Mouse (Mus musculus) embryonic facial prominence, embryonic 14.5 days (tissue): ENCODE measurements around the gene Rnf130. TPM values are rescaled to one million over a fixed set of nuclear protein-coding genes. Genes with fewer than 3 reads are reported as not detected.

Experiments used
- ATAC-seq: fragments of 200-750 bp; cut with Nextera tagmentation; 2 replicates; pipeline ENCODE4 v1.8.0; 2017; ENCODE audit warnings: low read depth, moderate number of reproducible peaks, moderate TSS enrichment
- DNase-seq: peaks from one replicate; pipeline ENCODE4 v3.0.0-alpha.2; 2015; ENCODE audit warnings: low spot score
- H3K27ac ChIP-seq: fragments of 300-500 bp; sonication (generic); replicated peaks from 2 replicates; pipeline ENCODE4 v1.5.1; 2014; ENCODE audit warnings: low read depth, mild to moderate bottlenecking, low read length, moderate library complexity
- H3K27me3 ChIP-seq: fragments of 300-500 bp; sonication (generic); replicated peaks from 2 replicates; pipeline ENCODE4 v1.6.1; 2014; ENCODE audit warnings: low read length; ENCODE audit not compliant: control insufficient read depth, insufficient read depth
- H3K36me3 ChIP-seq: fragments of 300-500 bp; sonication (generic); 2 replicates; pipeline ENCODE4 v1.6.1; 2014; ENCODE audit warnings: low read length, mixed read lengths; ENCODE audit not compliant: control insufficient read depth, insufficient read depth
- H3K4me1 ChIP-seq: fragments of 300-500 bp; sonication (generic); 2 replicates; pipeline ENCODE4 v1.6.1; 2014; ENCODE audit warnings: antibody characterized with exemption, low read length; ENCODE audit not compliant: control insufficient read depth, insufficient read depth
- H3K4me2 ChIP-seq: fragments of 300-500 bp; sonication (generic); 2 replicates; pipeline ENCODE4 v1.6.1; 2014; ENCODE audit warnings: low read depth, mild to moderate bottlenecking, low read length, moderate library complexity, mixed read lengths
- H3K4me3 ChIP-seq: fragments of 300-500 bp; sonication (generic); 2 replicates; pipeline ENCODE4 v1.5.1; 2014; ENCODE audit warnings: low read depth, mild to moderate bottlenecking, low read length
- H3K9ac ChIP-seq: fragments of 300-500 bp; sonication (generic); 2 replicates; pipeline ENCODE4 v1.6.1; 2014; ENCODE audit warnings: low read depth, mild to moderate bottlenecking, low read length, moderate library complexity, mixed read lengths
- H3K9me3 ChIP-seq: fragments of 300-500 bp; sonication (generic); 2 replicates; pipeline ENCODE4 v1.6.1; 2016; ENCODE audit warnings: low read length; ENCODE audit not compliant: control insufficient read depth
- WGBS: fragments of 180-500 bp; shearing (Covaris S2); extraction: QIAGEN DNeasy Blood & Tissue Kit; methylation state at CpG from one replicate; pipeline ENCODE4 v1.1.7; 2014; 5-methylcytosine and 5-hydroxymethylcytosine counted together
- polyA plus RNA-seq: library from polyadenylated mRNA; unstranded; fragments of >200 nt; fragmentation: Nextera tagmentation; extraction: Ambion mirVana; gene quantifications from 2 replicates; pipeline ENCODE4 v1.2.1, GENCODE M21; 2014

Rnf130 gene
- polyA plus RNA-seq, 1 experiment from 2014 or later = 75.5 TPM

DNA sequence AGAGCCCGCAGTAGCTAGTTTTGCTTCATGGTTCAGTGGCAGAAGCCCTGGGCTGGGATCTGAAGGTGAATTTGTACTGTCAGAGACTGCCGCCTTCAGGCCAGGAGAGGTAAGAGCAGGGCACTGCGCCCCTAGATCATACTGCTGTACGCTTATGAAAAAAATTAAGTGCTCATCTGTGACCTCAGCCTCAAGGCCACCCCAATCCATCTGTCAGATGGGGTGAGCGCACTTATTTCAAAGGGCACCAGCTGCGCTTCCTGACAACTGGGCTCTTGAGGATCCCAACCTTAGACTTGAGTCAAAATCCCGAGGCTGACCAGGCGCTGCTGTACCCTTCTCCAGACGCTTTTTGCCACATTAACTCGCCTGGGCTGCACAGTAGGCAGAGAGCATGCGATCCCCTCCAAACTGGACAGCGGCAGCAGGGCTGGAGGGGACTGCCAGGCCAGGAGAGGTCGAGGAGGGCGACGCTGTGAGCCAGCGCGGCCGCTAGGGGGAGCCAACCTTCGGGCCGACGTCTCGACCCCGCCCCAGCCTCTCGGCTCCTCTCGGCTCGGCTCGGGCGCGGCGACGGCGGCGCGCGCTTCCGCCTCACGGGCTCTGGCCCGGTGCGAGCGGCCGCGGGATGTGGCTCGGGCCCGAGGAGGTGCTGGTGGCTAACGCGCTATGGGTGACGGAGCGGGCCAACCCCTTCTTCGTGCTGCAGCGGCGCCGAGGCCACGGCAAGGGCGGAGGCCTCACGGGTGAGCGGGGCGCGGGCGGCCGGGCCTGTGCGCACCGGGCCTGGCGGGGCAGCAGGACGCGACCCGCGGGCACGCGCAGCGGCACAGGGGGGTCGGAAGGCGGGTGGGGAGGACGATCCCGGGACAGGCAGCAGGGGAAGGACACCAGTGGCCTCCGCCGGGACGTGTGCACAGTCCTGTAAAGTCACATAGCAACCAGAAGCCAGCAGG, 105.9 kb downstream of the Rnf130 start, which contains the start of gene Tbc1d9b:
TSS of gene Tbc1d9b (plus strand) at position 586 of the 956 bp plus-strand sequence.
- WGBS = under 1% methylated on average over 34 of the region's 77 CpGs
- H3K4me1 ChIP-seq = 0 out of 2 replicates have a peak, but pooled peaks cover 8% of the 10 kb centered on the region
- no peaks in the 10 kb centered on the region for H3K9me3 ChIP-seq
- ATAC-seq = peak; percentile 96
- DNase-seq = peak; percentile 92
- peak within 1 kb of the TSS; percentile 82 for H3K27ac ChIP-seq
- peaks cover 9% of the 10 kb centered on the region for H3K36me3 ChIP-seq
- peak within 1 kb of the TSS; percentile 96 for H3K4me3 ChIP-seq
- peak within 1 kb of the TSS; percentile 100 for H3K9ac ChIP-seq
- peak within 1 kb of the TSS; percentile 77 for H3K4me2 ChIP-seq
- no peaks in the 10 kb centered on the region for H3K27me3 ChIP-seq

DNA sequence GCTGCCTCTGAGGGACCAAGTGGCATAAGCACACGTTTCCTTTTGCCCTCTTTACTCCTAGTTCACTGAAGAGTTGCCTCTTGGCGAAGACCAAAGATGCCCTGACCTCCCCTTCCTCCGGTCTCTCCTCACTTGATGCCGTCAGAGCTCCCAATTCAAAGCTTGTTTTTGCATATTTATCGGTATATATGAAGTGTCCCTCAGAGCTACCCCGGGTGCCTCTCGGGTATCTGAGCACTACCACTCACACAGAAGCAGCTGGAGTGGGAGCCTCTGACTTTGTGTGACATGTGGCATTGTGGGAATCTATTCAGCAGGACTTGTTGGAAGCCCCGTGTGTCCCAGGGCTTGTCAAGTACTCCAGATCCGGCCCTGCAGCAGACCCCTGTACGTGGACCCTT, 106.7 kb downstream of the Rnf130 start:
- Histone ChIP-seq H3K27me3 (no peaks in the 10 kb centered on the region), H3K4me1 (0 out of 2 replicates have a peak, but pooled peaks cover 8% of the 10 kb centered on the region), H3K4me2 (peak overlapping the region; percentile 77), H3K36me3 (peaks cover 16% of the 10 kb centered on the region), H3K9ac (peak overlapping the region; percentile 100), H3K9me3 (no peaks in the 10 kb centered on the region), H3K4me3 (peak overlapping the region; percentile 96), H3K27ac (peak overlapping the region; percentile 82)
- WGBS = 10% methylated on average over 10 of the region's 10 CpGs
- ATAC-seq (no peak), DNase-seq (peak; percentile 29)

DNA sequence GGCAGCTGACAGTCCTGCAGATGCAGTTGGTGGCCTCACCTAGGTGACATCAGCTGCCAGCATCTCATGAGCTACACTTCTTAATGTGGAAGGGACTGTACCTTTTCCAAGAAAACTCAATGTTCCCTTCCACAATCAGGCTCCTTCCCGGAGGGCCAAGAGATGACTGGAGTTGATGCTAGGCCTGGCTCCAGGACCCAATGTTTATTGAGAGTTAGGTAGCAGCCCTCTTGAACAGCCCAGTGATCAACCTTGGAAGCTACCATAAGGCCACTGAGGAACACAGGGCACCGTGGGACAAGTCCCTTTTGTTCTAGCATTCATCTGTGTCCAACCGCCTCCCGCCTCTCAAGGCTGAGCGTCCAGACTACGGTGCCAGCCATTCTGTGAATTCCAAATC, 107.1 kb downstream of the Rnf130 start:
- Histone ChIP-seq H3K4me3 (peak overlapping the region; percentile 96), H3K9ac (peak overlapping the region; percentile 100), H3K27me3 (no peaks in the 10 kb centered on the region), H3K27ac (no peak overlapping the region), H3K9me3 (no peaks in the 10 kb centered on the region), H3K4me2 (peak overlapping the region; percentile 77), H3K36me3 (peaks cover 21% of the 10 kb centered on the region), H3K4me1 (0 out of 2 replicates have a peak, but pooled peaks cover 8% of the 10 kb centered on the region)
- ATAC-seq (no peak), DNase-seq (no peak)
- WGBS = 89% methylated on average over 6 of the region's 6 CpGs

DNA sequence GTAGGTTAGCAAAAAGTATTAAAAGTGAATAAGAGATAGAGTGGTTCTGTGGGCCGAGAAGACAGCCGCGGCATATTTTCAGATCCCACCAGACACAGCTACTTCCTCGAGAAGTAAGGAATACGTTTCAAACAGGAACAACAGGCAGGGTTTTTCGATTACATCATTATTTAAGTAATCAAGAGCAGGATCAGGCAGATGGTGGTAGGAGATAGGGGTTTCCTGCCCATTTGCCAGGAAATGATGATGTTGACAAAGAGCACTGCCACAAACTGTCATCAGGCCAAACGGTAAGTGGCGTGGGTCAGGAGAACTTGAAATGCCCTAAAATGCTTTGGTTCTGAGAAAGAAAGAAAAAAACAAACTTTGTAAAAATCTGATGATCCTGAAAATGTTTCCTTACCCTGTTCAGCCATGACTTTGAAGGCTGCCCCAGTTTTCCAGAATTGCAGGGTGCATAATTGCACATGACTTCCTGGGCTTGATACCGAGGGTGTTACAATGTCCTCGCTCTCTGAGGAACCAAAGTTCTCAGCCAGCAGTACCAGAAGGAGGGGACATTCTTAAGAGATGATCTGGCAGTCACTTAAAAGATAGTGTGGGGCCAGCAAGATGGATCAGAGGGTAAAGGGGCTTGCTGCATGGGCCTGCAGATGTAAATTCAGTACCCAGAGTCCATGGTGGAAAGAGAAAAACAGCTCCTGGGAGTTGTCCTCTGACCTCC, 109.2 kb downstream of the Rnf130 start:
- H3K27me3 ChIP-seq = no peaks in the 10 kb centered on the region
- no peak overlapping the region for H3K4me2 ChIP-seq
- H3K4me1 ChIP-seq = 0 out of 2 replicates have a peak, but pooled peaks cover 8% of the 10 kb centered on the region
- ATAC-seq (no peak), DNase-seq (no peak)
- H3K9ac ChIP-seq = 0 out of 2 replicates have a peak overlapping the region, but pooled peaks have one; percentile 19
- no peak overlapping the region for H3K4me3 ChIP-seq
- 68% methylated on average over 10 of the region's 10 CpGs for WGBS
- no peak overlapping the region for H3K27ac ChIP-seq
- peaks cover 40% of the 10 kb centered on the region for H3K36me3 ChIP-seq
- H3K9me3 ChIP-seq = no peaks in the 10 kb centered on the region

DNA sequence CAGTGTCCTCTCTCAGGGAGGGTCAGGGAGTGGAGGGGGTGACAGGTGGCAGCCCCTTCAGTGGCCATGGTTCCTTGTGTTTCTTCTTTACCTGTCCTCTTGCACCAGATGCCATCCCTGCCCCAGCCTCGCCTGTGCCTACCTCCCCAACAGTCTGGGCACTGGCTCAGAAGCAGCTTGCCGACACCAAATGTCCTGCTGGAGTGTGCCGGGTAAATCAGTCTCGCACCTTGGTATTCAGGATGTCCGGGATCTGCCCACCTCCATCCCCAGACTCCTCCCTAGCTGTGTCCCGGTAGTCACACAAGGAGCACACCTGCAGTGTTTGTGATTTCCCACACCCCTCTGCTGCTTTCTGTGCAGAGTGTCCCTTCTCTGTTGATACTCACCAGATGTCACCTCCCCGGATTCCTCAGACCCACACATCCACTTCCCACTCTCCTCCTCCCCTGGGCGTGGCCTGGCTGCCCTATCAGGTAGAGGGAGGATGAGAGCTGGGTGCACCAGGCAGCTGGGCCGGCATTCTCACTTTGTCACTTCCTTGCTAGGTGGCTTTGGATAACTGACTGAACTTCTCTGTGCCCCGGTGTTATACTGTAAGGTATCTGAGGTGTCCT, 113.2 kb downstream of the Rnf130 start:
- Histone ChIP-seq H3K27ac (no peak overlapping the region), H3K36me3 (peaks cover 80% of the 10 kb centered on the region), H3K4me3 (no peak overlapping the region), H3K9ac (no peak overlapping the region), H3K4me2 (no peak overlapping the region), H3K9me3 (no peaks in the 10 kb centered on the region), H3K27me3 (no peaks in the 10 kb centered on the region), H3K4me1 (no peaks in the 10 kb centered on the region)
- WGBS = 69% methylated on average over 10 of the region's 10 CpGs
- no peak; the same call in 1 of the 2 replicates for ATAC-seq
- DNase-seq = no peak

DNA sequence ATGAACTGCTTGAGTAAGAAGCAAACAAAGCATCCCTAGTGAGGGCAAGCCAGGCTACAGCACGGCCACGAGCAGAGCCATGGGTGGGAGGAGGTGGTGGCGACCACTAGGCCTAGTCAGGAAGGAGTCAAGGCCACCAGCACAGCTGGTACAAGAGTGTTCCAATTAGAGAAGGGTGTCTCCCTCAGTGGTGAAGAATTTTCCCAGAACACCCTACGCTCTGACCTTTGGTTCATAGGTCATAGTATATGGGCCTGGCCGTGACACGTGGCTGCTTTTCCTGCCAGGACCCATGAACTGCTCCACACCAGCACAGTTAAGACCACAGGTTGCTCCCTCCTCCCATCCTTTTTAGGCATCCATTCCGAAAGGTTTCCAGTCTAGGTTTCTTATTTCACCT, 114.4 kb downstream of the Rnf130 start:
- Histone ChIP-seq H3K4me1 (no peaks in the 10 kb centered on the region), H3K9ac (no peak overlapping the region), H3K27me3 (no peaks in the 10 kb centered on the region), H3K27ac (no peak overlapping the region), H3K9me3 (no peaks in the 10 kb centered on the region), H3K4me3 (no peak overlapping the region), H3K4me2 (no peak overlapping the region), H3K36me3 (peaks cover 89% of the 10 kb centered on the region)
- ATAC-seq (no peak), DNase-seq (no peak)
- 71% methylated on average over 7 of the region's 7 CpGs for WGBS

DNA sequence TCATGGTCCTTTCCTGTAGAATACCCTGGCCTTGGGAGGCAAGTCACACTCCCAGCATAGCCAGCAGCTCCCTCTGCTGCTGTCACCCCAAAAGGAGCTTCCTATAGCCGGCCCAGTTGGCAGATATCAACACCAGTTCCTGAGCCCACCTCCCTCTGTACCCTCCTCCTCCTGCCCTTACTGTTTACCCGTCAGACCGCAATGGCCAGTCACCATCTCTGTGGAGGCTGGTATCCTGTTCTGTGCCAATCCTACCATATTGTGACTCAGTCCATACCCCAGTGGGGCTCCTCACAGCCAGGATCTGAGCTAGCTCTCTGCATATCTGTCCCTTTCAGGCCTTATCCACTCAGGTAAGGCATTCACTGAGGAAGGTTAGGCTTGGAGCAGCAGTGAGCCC, 120.4 kb downstream of the Rnf130 start:
- no peaks in the 10 kb centered on the region for H3K9me3 ChIP-seq
- H3K4me3 ChIP-seq = no peak overlapping the region
- H3K27me3 ChIP-seq = no peaks in the 10 kb centered on the region
- H3K4me1 ChIP-seq = no peaks in the 10 kb centered on the region
- peaks cover 91% of the 10 kb centered on the region for H3K36me3 ChIP-seq
- DNase-seq (no peak), ATAC-seq (no peak)
- H3K4me2 ChIP-seq = no peak overlapping the region
- 89% methylated on average over 3 of the region's 3 CpGs for WGBS
- H3K27ac ChIP-seq = no peak overlapping the region
- H3K9ac ChIP-seq = no peak overlapping the region

DNA sequence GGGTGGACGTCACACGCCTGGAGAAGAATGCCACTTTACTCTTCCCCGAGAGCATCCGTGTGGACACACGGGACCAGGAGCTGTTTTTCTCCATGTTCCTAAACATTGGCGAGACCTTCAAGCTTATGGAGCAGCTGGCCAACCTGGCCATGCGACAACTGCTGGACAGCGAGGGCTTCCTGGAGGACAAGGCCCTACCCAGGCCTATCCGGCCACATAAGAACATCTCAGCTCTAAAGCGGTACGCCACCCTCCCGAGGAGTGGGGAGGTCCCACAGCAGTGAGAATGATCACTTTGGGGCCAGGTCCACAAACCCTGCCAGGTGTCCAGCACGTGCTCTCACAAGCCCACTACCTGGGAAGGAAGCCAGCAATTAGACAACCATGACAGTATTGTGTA, 121.0 kb downstream of the Rnf130 start:
- H3K9me3 ChIP-seq = no peaks in the 10 kb centered on the region
- H3K9ac ChIP-seq = no peak overlapping the region
- ATAC-seq = no peak
- H3K4me3 ChIP-seq = no peak overlapping the region
- H3K4me2 ChIP-seq = no peak overlapping the region
- no peaks in the 10 kb centered on the region for H3K27me3 ChIP-seq
- no peak for DNase-seq
- H3K27ac ChIP-seq = no peak overlapping the region
- 92% methylated on average over 13 of the region's 13 CpGs for WGBS
- no peaks in the 10 kb centered on the region for H3K4me1 ChIP-seq
- peaks cover 91% of the 10 kb centered on the region for H3K36me3 ChIP-seq
